Mouse (Mus musculus) stomach, postnatal 0 days (tissue): ENCODE data around the gene Mapk12.

Experiments used
- CTCF ChIP-seq: IDR thresholded peaks from 2 replicates; pipeline ENCODE4 v1.5.1; 2016; ENCODE audit warnings: antibody characterized with exemption, low read depth, mild to moderate bottlenecking, moderate library complexity
- EP300 ChIP-seq: optimal IDR thresholded peaks from 2 replicates; pipeline ENCODE3; 2016; ENCODE audit warnings: antibody characterized with exemption

DNA sequence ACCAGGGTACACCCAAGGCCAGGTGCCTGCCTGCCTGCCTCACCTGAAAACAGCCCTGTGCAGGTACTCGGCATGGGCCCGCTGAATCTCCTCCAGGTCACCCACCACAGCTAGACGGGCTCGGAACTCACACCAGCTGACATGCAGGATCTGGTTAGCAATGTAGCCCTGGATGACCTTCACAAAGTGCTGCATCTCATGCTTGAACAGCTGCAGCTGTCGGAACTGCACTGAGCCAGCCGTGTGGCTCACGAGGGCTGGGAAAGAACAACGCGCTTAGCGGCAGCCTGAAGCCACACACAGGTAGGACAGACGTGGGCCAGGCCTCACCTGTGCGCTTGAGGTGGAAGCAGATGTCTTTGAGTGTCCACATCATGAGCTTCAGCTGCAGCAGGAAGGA is 39.7 kb downstream of the Mapk12 start:
- TF ChIP-seq CTCF (no peak), EP300 (no peak)
